Comparison of ENCODE assay signal across 13 mouse cellular contexts in genomic region chrX:53237971-53238370, GRCm38 (mm10). TPM values are rescaled to one million over a fixed set of nuclear protein-coding genes. Genes with fewer than 3 reads are reported as not detected.
DNase-seq lines count a peak whose midpoint lies in the region; ATAC-seq and TF ChIP-seq lines count a peak whose summit lies in the region.
"Had no signal": no experiment of that assay in that cellular context is flagged by ENCODE, and none has a peak within 500 bp of the region (broad histone marks: within the 10 kb centered on the region; RNA-seq: fewer than 3 reads in every experiment).

No protein-coding gene starts in this region.

- intact Hi-C loops in heart, postnatal 14 days (cut with DNase I): no loop called here

- H3K4me3 ChIP-seq in neural tube, embryonic 15.5 days (replicated peaks): no peak overlapping the region
- H3K4me3 ChIP-seq: heart, embryonic 10.5 days; limb, embryonic 12.5 days had no signal

- no peaks in the 10 kb centered on the region for H3K9me3 ChIP-seq in neural tube, embryonic 15.5 days (replicated peaks)
- H3K9me3 ChIP-seq: heart, embryonic 10.5 days; limb, embryonic 12.5 days had no signal

- ATAC-seq in neural tube, embryonic 15.5 days (ENCODE audit: low FRiP score): no peak

- WGBS in neural tube, embryonic 15.5 days: 15% methylated on average over 2 of the region's 2 CpGs

- no peak overlapping the region for H3K9ac ChIP-seq in neural tube, embryonic 15.5 days (replicated peaks)
- H3K9ac ChIP-seq: limb, embryonic 12.5 days had no signal

- no peaks in the 10 kb centered on the region for H3K27me3 ChIP-seq in neural tube, embryonic 15.5 days (replicated peaks)
- H3K27me3 ChIP-seq in splenic B cell, adult 2 months (ENCODE audit: control insufficient read depth, insufficient read depth, low read length, poor library complexity, severe bottlenecking): no peaks in the 10 kb centered on the region
- H3K27me3 ChIP-seq: limb, embryonic 12.5 days had no signal

- no peaks in the 10 kb centered on the region for H3K36me3 ChIP-seq in neural tube, embryonic 15.5 days
- H3K36me3 ChIP-seq in splenic B cell, adult 2 months (ENCODE audit: control insufficient read depth, insufficient read depth, low read length, poor library complexity, severe bottlenecking): no peaks in the 10 kb centered on the region
- H3K36me3 ChIP-seq: heart, embryonic 10.5 days; limb, embryonic 12.5 days had no signal

- TF ChIP-seq POLR2A in brain, embryonic 14.5 days (IDR thresholded peaks at IDR 0.05; ENCODE audit: borderline replicate concordance, extremely low read depth, insufficient read depth, insufficient read length, poor library complexity, severe bottlenecking): no peak

- no peak overlapping the region for H3K4me2 ChIP-seq in neural tube, embryonic 15.5 days
- H3K4me2 ChIP-seq: limb, embryonic 12.5 days had no signal

- peak; percentile 10 for DNase-seq in heart, postnatal 4 days
- no peak for DNase-seq in heart, postnatal 14 days
- peak; percentile 13 for DNase-seq in neural tube, embryonic 10.5 days (ENCODE audit: extremely low spot score, low spot score)
- no peak for DNase-seq in brain, embryonic 14.5 days (ENCODE audit: low read depth)
- peak; percentile 4 for DNase-seq in splenic B cell, adult 2 months (ENCODE audit: low read depth, low spot score)
- no peak for DNase-seq in frontal cortex, adult 2 months (ENCODE audit: extremely low spot score in 1 of 2, low spot score in 1 of 2)
- DNase-seq in layer of hippocampus, postnatal 25 days (ENCODE audit: extremely low spot score in 1 of 2, low spot score in 1 of 2): no peak
- DNase-seq: cerebellum, postnatal 14 days; kidney, adult 9 months; right cerebral cortex, postnatal 25 days had no signal

- H3K4me1 ChIP-seq in neural tube, embryonic 15.5 days: no peaks in the 10 kb centered on the region
- H3K4me1 ChIP-seq: heart, embryonic 10.5 days had no signal

- no peak overlapping the region for H3K27ac ChIP-seq in neural tube, embryonic 15.5 days (replicated peaks)
- H3K27ac ChIP-seq: heart, embryonic 10.5 days; limb, embryonic 12.5 days had no signal

- peak; percentile 37; the same call in 1 of the 2 replicates for TF ChIP-seq CTCF in brain, embryonic 14.5 days (IDR thresholded peaks at IDR 0.05; ENCODE audit: borderline replicate concordance, extremely low read depth, insufficient read depth, insufficient read length)

RNA-seq across cellular contexts. Expression of gene Plac1, which starts 1.9 kb away (rescaled TPM):
- 1 to 10 TPM in 1 of 2 experiments, under 1 TPM in 1; 0.69 to 1.0 TPM for total RNA-seq in heart, postnatal 4 days (2021)
- not detected for total RNA-seq in heart, postnatal 14 days (2021)
- polyA plus RNA-seq in neural tube, embryonic 15.5 days (2015; fragmentation: Nextera tagmentation; extraction: Ambion mirVana): 0.63 and 1.1 TPM in 2 replicates
- 0.88 and 0.97 TPM in 2 replicates for polyA plus RNA-seq in brain, embryonic 14.5 days (2012; rRNA removed)
- 0.40 and 1.7 TPM in 2 replicates for polyA plus RNA-seq in frontal cortex, adult 2 months (2012; rRNA removed)
- total RNA-seq in layer of hippocampus, postnatal 25 days (2021): not detected

RNA-seq across cellular contexts. Expression of gene Fam122b, which starts 31.6 kb away (rescaled TPM):
- total RNA-seq in heart, postnatal 4 days (2021): 10 to 100 TPM; 16.6 to 17.3 TPM
- 1 to 10 TPM; 4.0 to 5.3 TPM for total RNA-seq in heart, postnatal 14 days (2021)
- polyA plus RNA-seq in neural tube, embryonic 15.5 days (2015; fragmentation: Nextera tagmentation; extraction: Ambion mirVana): 3.8 and 5.2 TPM in 2 replicates
- 6.0 and 8.6 TPM in 2 replicates for polyA plus RNA-seq in brain, embryonic 14.5 days (2012; rRNA removed)
- polyA plus RNA-seq in frontal cortex, adult 2 months (2012; rRNA removed): 4.9 and 5.1 TPM in 2 replicates
- 1 to 10 TPM; 2.7 to 3.6 TPM for total RNA-seq in layer of hippocampus, postnatal 25 days (2021)

RNA-seq across cellular contexts. Expression of gene Fam122c, which starts 35.3 kb away (rescaled TPM):
- not detected for total RNA-seq in heart, postnatal 4 days (2021)
- total RNA-seq in heart, postnatal 14 days (2021): not detected
- polyA plus RNA-seq in neural tube, embryonic 15.5 days (2015; fragmentation: Nextera tagmentation; extraction: Ambion mirVana): not detected in 2 replicates
- polyA plus RNA-seq in brain, embryonic 14.5 days (2012; rRNA removed): not detected in 2 replicates
- polyA plus RNA-seq in frontal cortex, adult 2 months (2012; rRNA removed): not detected in 2 replicates
- total RNA-seq in layer of hippocampus, postnatal 25 days (2021): not detected
- polyA plus RNA-seq: heart, embryonic 10.5 days; limb, embryonic 12.5 days had no signal

Comparison
In these comparisons a context has a peak if more than half of its experiments do, and no peak if none do; other contexts are left out.
1. DNase-seq: peak in heart, postnatal 4 days (single experiment), neural tube, embryonic 10.5 days (single experiment) and splenic B cell, adult 2 months (single experiment); none in heart, postnatal 14 days (0 of 2), brain, embryonic 14.5 days (single experiment), frontal cortex, adult 2 months (0 of 2) and layer of hippocampus, postnatal 25 days (0 of 2).